Mouse (Mus musculus) ES-E14 (cell line): ENCODE measurements around the gene Zp3.

ENCODE experiments used
- CHD2 ChIP-seq: IDR thresholded peaks from 2 replicates; pipeline ENCODE4 v1.6.1; 2014; ENCODE audit warnings: mild to moderate bottlenecking, low read depth, low read length, inconsistent platforms
- MAFK ChIP-seq: IDR thresholded peaks from 2 replicates; pipeline ENCODE4 v1.6.1; 2014; ENCODE audit warnings: mild to moderate bottlenecking, low read depth, low read length, inconsistent platforms; ENCODE audit not compliant: insufficient read depth

- no peak for TF ChIP-seq MAFK
- TF ChIP-seq CHD2: no peak
Observed at GRCm38 (mm10) chr5:135931526-135931925, 48.4 kb upstream of the Zp3 start.
